17 mouse cellular contexts compared by ENCODE assay signal in the genomic region with DNA sequence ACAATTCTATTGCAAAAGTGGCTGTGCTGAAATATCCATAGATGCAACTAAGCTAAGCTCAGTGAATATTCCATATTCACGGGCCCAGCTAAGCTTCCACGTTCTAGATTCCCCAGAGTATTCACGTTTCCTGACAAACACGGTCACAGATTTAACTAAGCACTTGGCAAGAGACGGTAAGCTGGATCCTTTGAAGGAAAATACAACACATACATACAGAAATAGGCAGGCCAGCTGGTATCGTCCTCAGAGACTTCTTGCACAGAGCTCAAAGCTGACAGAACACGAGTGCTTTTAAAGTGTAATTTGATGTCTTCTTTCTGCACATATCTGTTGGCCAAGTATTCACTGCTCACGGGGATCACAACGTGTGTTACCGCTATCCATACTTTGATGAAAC.
DNase-seq lines count a peak whose midpoint lies in the region.
"Had no signal": no experiment of that assay in that cellular context is flagged by ENCODE, and none has a peak within 500 bp of the region (broad histone marks: within the 10 kb centered on the region; RNA-seq: fewer than 3 reads in every experiment).

No protein-coding gene starts in this region.

- H3K36me3 ChIP-seq in limb, embryonic 10.5 days, result no peaks in the 10 kb centered on the region
- H3K36me3 ChIP-seq: intestine, embryonic 15.5 days; limb, embryonic 12.5 days; liver, embryonic 13.5 days; lung, embryonic 15.5 days; midbrain, embryonic 15.5 days had no signal

- H3K9me3 ChIP-seq in limb, embryonic 10.5 days (replicated peaks), result no peaks in the 10 kb centered on the region
- H3K9me3 ChIP-seq: forebrain, embryonic 13.5 days; intestine, embryonic 15.5 days; limb, embryonic 12.5 days; liver, embryonic 13.5 days; lung, embryonic 15.5 days; midbrain, embryonic 15.5 days had no signal

- no peak overlapping the region for H3K4me3 ChIP-seq in limb, embryonic 10.5 days
- H3K4me3 ChIP-seq: forebrain, embryonic 13.5 days; intestine, embryonic 15.5 days; limb, embryonic 12.5 days; liver, embryonic 13.5 days; lung, embryonic 15.5 days; midbrain, embryonic 15.5 days had no signal

- H3K27me3 ChIP-seq in limb, embryonic 10.5 days (ENCODE audit: low read depth, poor library complexity, severe bottlenecking), result no peaks in the 10 kb centered on the region
- H3K27me3 ChIP-seq: forebrain, embryonic 13.5 days; intestine, embryonic 15.5 days; limb, embryonic 12.5 days; liver, embryonic 13.5 days; lung, embryonic 15.5 days; midbrain, embryonic 15.5 days had no signal

- H3K4me1 ChIP-seq in limb, embryonic 10.5 days, result no peaks in the 10 kb centered on the region
- H3K4me1 ChIP-seq: forebrain, embryonic 13.5 days; intestine, embryonic 15.5 days; limb, embryonic 12.5 days; liver, embryonic 13.5 days; lung, embryonic 15.5 days; midbrain, embryonic 15.5 days had no signal

- no peak overlapping the region for H3K27ac ChIP-seq in limb, embryonic 10.5 days
- H3K27ac ChIP-seq: forebrain, embryonic 13.5 days; hindbrain, embryonic 14.5 days; intestine, embryonic 15.5 days; limb, embryonic 12.5 days; liver, embryonic 13.5 days; lung, embryonic 15.5 days; midbrain, embryonic 15.5 days had no signal

- DNase-seq in layer of hippocampus, adult 8-10 months (ENCODE audit: low spot score in 2 of 2), result peak; percentile 9 to 15
- DNase-seq in layer of hippocampus, postnatal 10 days (ENCODE audit: low spot score in 2 of 2), result no peak
- peak; percentile 80 for DNase-seq in brain, adult 2 months (ENCODE audit: low read depth, low spot score)
- DNase-seq in frontal cortex, adult 2 months (ENCODE audit: extremely low spot score in 1 of 2, low spot score in 1 of 2), result peak; percentile 57 to 63
- peak; percentile 14 for DNase-seq in limb, embryonic 10.5 days (ENCODE audit: low spot score)
- DNase-seq in cerebellum, adult 9-10 months, result no peak
- no peak for DNase-seq in embryo, embryonic 11 days
- DNase-seq: adrenal gland, postnatal 14 days; cerebellum, adult 8-10 months; gastrocnemius, postnatal 36 days; liver, embryonic 13.5 days had no signal

- WGBS in limb, embryonic 10.5 days, result 92% methylated on average over 10 of the region's 10 CpGs

Comparison
In these comparisons a context has a peak if more than half of its experiments do, and no peak if none do; other contexts are left out.
1. DNase-seq: peak in layer of hippocampus, adult 8-10 months (2 of 2), brain, adult 2 months (single experiment), frontal cortex, adult 2 months (2 of 2) and limb, embryonic 10.5 days (single experiment); none in layer of hippocampus, postnatal 10 days (0 of 2), cerebellum, adult 9-10 months (single experiment) and embryo, embryonic 11 days (single experiment).